In genomic region chr19:5653969-5654719, GRCm38 (mm10) we compare ENCODE assay signal across 8 mouse cellular contexts. TPM values are rescaled to one million over a fixed set of nuclear protein-coding genes. Genes with fewer than 3 reads are reported as not detected.
DNase-seq lines count a peak whose midpoint lies in the region; ATAC-seq and TF ChIP-seq lines count a peak whose summit lies in the region.

No protein-coding gene starts in this region.

- TF ChIP-seq CTCF in forebrain, postnatal 0 days (IDR thresholded peaks at IDR 0.05; ENCODE audit: low read depth): no peak

- peaks cover 4% of the 10 kb centered on the region; the same call in 1 of the 2 replicates for H3K4me1 ChIP-seq in forebrain, postnatal 0 days (ENCODE audit: insufficient read depth)
- peaks cover 18% of the 10 kb centered on the region for H3K4me1 ChIP-seq in liver, embryonic 11.5 days (replicated peaks; ENCODE audit: control insufficient read depth, insufficient read depth, low read length)
- H3K4me1 ChIP-seq in stomach, embryonic 15.5 days: peaks cover 22% of the 10 kb centered on the region

- peaks cover 9% of the 10 kb centered on the region; the same call in 1 of the 2 replicates for H3K36me3 ChIP-seq in forebrain, postnatal 0 days (ENCODE audit: insufficient read depth)
- peaks cover 34% of the 10 kb centered on the region for H3K36me3 ChIP-seq in liver, embryonic 11.5 days (ENCODE audit: control insufficient read depth, insufficient read depth, low read length)
- H3K36me3 ChIP-seq in stomach, embryonic 15.5 days: peaks cover 10% of the 10 kb centered on the region

- WGBS in forebrain, postnatal 0 days: 6% methylated on average over 62 of the region's 62 CpGs
- WGBS in liver, embryonic 11.5 days: 55% methylated on average over 62 of the region's 62 CpGs
- 23% methylated on average over 62 of the region's 62 CpGs for WGBS in stomach, embryonic 15.5 days

- H3K9ac ChIP-seq in forebrain, postnatal 0 days: peak overlapping the region; percentile 57
- H3K9ac ChIP-seq in liver, embryonic 11.5 days (ENCODE audit: low read depth, low read length): 0 out of 2 replicates have a peak overlapping the region, but pooled peaks have one; percentile 18
- H3K9ac ChIP-seq in stomach, embryonic 15.5 days: no peak overlapping the region

- H3K4me3 ChIP-seq in forebrain, postnatal 0 days (ENCODE audit: low read depth, low read length): peak overlapping the region; percentile 44
- peak overlapping the region; percentile 47 for H3K4me3 ChIP-seq in liver, embryonic 11.5 days (ENCODE audit: low read depth, low read length)
- H3K4me3 ChIP-seq in stomach, embryonic 15.5 days (replicated peaks): peak overlapping the region; percentile 37

- no peak overlapping the region for H3K27ac ChIP-seq in forebrain, postnatal 0 days (ENCODE audit: low read depth, low read length)
- H3K27ac ChIP-seq in liver, embryonic 11.5 days (ENCODE audit: low read depth, low read length): peak overlapping the region; percentile 51
- H3K27ac ChIP-seq in stomach, embryonic 15.5 days: no peak overlapping the region

- DNase-seq in adrenal gland, postnatal 10 days: peak; percentile 55
- DNase-seq in adrenal gland, adult 18-20 months (ENCODE audit: low spot score in 2 of 2): no peak
- peak; percentile 47 for DNase-seq in Muller cell, postnatal 12 days (ENCODE audit: inconsistent ontology term)
- DNase-seq in forebrain, postnatal 0 days: peak; percentile 48
- DNase-seq in liver, embryonic 11.5 days (ENCODE audit: low spot score): peak; percentile 67
- DNase-seq in thymus, postnatal 14 days: no peak
- no peak for DNase-seq in layer of hippocampus, adult 8-10 months (ENCODE audit: low spot score in 2 of 2)

- peak overlapping the region; percentile 70 for H3K4me2 ChIP-seq in forebrain, postnatal 0 days (ENCODE audit: low read depth)
- H3K4me2 ChIP-seq in liver, embryonic 11.5 days: peak overlapping the region; percentile 74
- H3K4me2 ChIP-seq in stomach, embryonic 15.5 days: peak overlapping the region; percentile 75

- no peaks in the 10 kb centered on the region for H3K9me3 ChIP-seq in forebrain, postnatal 0 days (ENCODE audit: low read length)
- no peaks in the 10 kb centered on the region for H3K9me3 ChIP-seq in liver, embryonic 11.5 days (ENCODE audit: control insufficient read depth, low read length)
- no peaks in the 10 kb centered on the region for H3K9me3 ChIP-seq in stomach, embryonic 15.5 days

- ATAC-seq in forebrain, postnatal 0 days: peak; percentile 75
- ATAC-seq in liver, embryonic 11.5 days (replicated peaks; ENCODE audit: low FRiP score): peak; percentile 48; the same call in 1 of the 2 replicates
- ATAC-seq in stomach, embryonic 15.5 days (ENCODE audit: insufficient read depth, low FRiP score, low read depth): peak; percentile 64

- peaks cover 4% of the 10 kb centered on the region for H3K27me3 ChIP-seq in forebrain, postnatal 0 days (ENCODE audit: insufficient read depth, low read length)
- 0 out of 2 replicates have a peak, but pooled peaks cover 3% of the 10 kb centered on the region for H3K27me3 ChIP-seq in liver, embryonic 11.5 days (replicated peaks; ENCODE audit: control insufficient read depth, insufficient read depth, low read length)
- H3K27me3 ChIP-seq in stomach, embryonic 15.5 days (replicated peaks): peaks cover 11% of the 10 kb centered on the region

RNA-seq across cellular contexts. Expression of gene Sipa1, which starts 9.4 kb away (rescaled TPM):
- 10 to 100 TPM; 52.5 to 68.0 TPM for total RNA-seq in adrenal gland, postnatal 10 days (2021)
- total RNA-seq in adrenal gland, adult 18-20 months (2021): 10 to 100 TPM; 41.1 to 45.6 TPM
- 16.6 and 18.3 TPM in 2 replicates for total RNA-seq in forebrain, postnatal 0 days (2014; rRNA removed)
- 14.6 and 19.6 TPM in 2 replicates for polyA plus RNA-seq in forebrain, postnatal 0 days (2015; fragmentation: Nextera tagmentation; extraction: Ambion mirVana)
- polyA plus RNA-seq in liver, embryonic 11.5 days (2014; fragmentation: Nextera tagmentation; extraction: Ambion mirVana): 32.3 and 34.8 TPM in 2 replicates
- polyA plus RNA-seq in stomach, embryonic 15.5 days (2015; fragmentation: Nextera tagmentation; extraction: Ambion mirVana): 28.7 and 28.8 TPM in 2 replicates
- 10 to 100 TPM; 16.2 to 20.4 (median 19.4) TPM for total RNA-seq in layer of hippocampus, adult 8-10 months (2022)

RNA-seq across cellular contexts. Expression of gene Rela, which starts 16.9 kb away (rescaled TPM):
- total RNA-seq in adrenal gland, postnatal 10 days (2021): 10 to 100 TPM; 54.1 to 55.7 TPM
- 10 to 100 TPM; 79.6 to 90.2 TPM for total RNA-seq in adrenal gland, adult 18-20 months (2021)
- 23.2 and 34.8 TPM in 2 replicates for total RNA-seq in forebrain, postnatal 0 days (2014; rRNA removed)
- 26.8 and 32.3 TPM in 2 replicates for polyA plus RNA-seq in forebrain, postnatal 0 days (2015; fragmentation: Nextera tagmentation; extraction: Ambion mirVana)
- 57.1 and 57.7 TPM in 2 replicates for polyA plus RNA-seq in liver, embryonic 11.5 days (2014; fragmentation: Nextera tagmentation; extraction: Ambion mirVana)
- 43.5 and 46.0 TPM in 2 replicates for polyA plus RNA-seq in stomach, embryonic 15.5 days (2015; fragmentation: Nextera tagmentation; extraction: Ambion mirVana)
- total RNA-seq in layer of hippocampus, adult 8-10 months (2022): 10 to 100 TPM; 18.8 to 32.7 (median 23.7) TPM

RNA-seq across cellular contexts. Expression of gene Map3k11, which starts 34.4 kb away (rescaled TPM):
- total RNA-seq in adrenal gland, postnatal 10 days (2021): 10 to 100 TPM; 49.2 to 50.6 TPM
- total RNA-seq in adrenal gland, adult 18-20 months (2021): 10 to 100 TPM; 36.9 to 45.8 TPM
- 14.4 and 19.7 TPM in 2 replicates for total RNA-seq in forebrain, postnatal 0 days (2014; rRNA removed)
- polyA plus RNA-seq in forebrain, postnatal 0 days (2015; fragmentation: Nextera tagmentation; extraction: Ambion mirVana): 8.7 and 9.0 TPM in 2 replicates
- polyA plus RNA-seq in liver, embryonic 11.5 days (2014; fragmentation: Nextera tagmentation; extraction: Ambion mirVana): 27.4 and 28.1 TPM in 2 replicates
- 27.7 and 32.3 TPM in 2 replicates for polyA plus RNA-seq in stomach, embryonic 15.5 days (2015; fragmentation: Nextera tagmentation; extraction: Ambion mirVana)
- total RNA-seq in layer of hippocampus, adult 8-10 months (2022): 10 to 100 TPM; 16.9 to 21.3 (median 18.7) TPM

RNA-seq across cellular contexts. Expression of gene Pcnx3, which starts 34.6 kb away (rescaled TPM):
- 10 to 100 TPM; 54.8 to 85.4 TPM for total RNA-seq in adrenal gland, postnatal 10 days (2021)
- 100 to 1,000 TPM in 1 of 2 experiments, 10 to 100 TPM in 1; 84.6 to 103 TPM for total RNA-seq in adrenal gland, adult 18-20 months (2021)
- total RNA-seq in forebrain, postnatal 0 days (2014; rRNA removed): 57.4 and 67.1 TPM in 2 replicates
- 10.2 and 17.2 TPM in 2 replicates for polyA plus RNA-seq in forebrain, postnatal 0 days (2015; fragmentation: Nextera tagmentation; extraction: Ambion mirVana)
- polyA plus RNA-seq in liver, embryonic 11.5 days (2014; fragmentation: Nextera tagmentation; extraction: Ambion mirVana): 22.5 and 25.0 TPM in 2 replicates
- polyA plus RNA-seq in stomach, embryonic 15.5 days (2015; fragmentation: Nextera tagmentation; extraction: Ambion mirVana): 17.7 and 19.3 TPM in 2 replicates
- 10 to 100 TPM; 74.5 to 80.9 (median 77.0) TPM for total RNA-seq in layer of hippocampus, adult 8-10 months (2022)

RNA-seq across cellular contexts. Expression of gene Kat5, which starts 44.1 kb away (rescaled TPM):
- 10 to 100 TPM; 49.9 to 52.2 TPM for total RNA-seq in adrenal gland, postnatal 10 days (2021)
- total RNA-seq in adrenal gland, adult 18-20 months (2021): 10 to 100 TPM; 67.8 to 69.3 TPM
- total RNA-seq in forebrain, postnatal 0 days (2014; rRNA removed): 131 and 150 TPM in 2 replicates
- polyA plus RNA-seq in forebrain, postnatal 0 days (2015; fragmentation: Nextera tagmentation; extraction: Ambion mirVana): 62.8 and 72.6 TPM in 2 replicates
- polyA plus RNA-seq in liver, embryonic 11.5 days (2014; fragmentation: Nextera tagmentation; extraction: Ambion mirVana): 24.0 and 28.0 TPM in 2 replicates
- 42.2 and 49.1 TPM in 2 replicates for polyA plus RNA-seq in stomach, embryonic 15.5 days (2015; fragmentation: Nextera tagmentation; extraction: Ambion mirVana)
- total RNA-seq in layer of hippocampus, adult 8-10 months (2022): 100 to 1,000 TPM in 1 of 4 experiments, 10 to 100 TPM in 3; 81.5 to 105 (median 86.9) TPM

Comparison
In these comparisons a context has a peak if more than half of its experiments do, and no peak if none do; other contexts are left out.
1. DNase-seq: peak in adrenal gland, postnatal 10 days (single experiment), Muller cell, postnatal 12 days (single experiment), forebrain, postnatal 0 days (single experiment) and liver, embryonic 11.5 days (single experiment); none in adrenal gland, adult 18-20 months (0 of 2), thymus, postnatal 14 days (single experiment) and layer of hippocampus, adult 8-10 months (0 of 2).
2. Peak in every context shown above with its lines, with median percentiles within 50 percentile points of each other: ATAC-seq, H3K4me2 ChIP-seq and H3K4me3 ChIP-seq.